Mouse (Mus musculus) G1E (cell line): ENCODE measurements around the gene Atp2b2. TPM values are rescaled to one million over a fixed set of nuclear protein-coding genes. Genes with fewer than 3 reads are reported as not detected.

Experiments used
- ATAC-seq: 2 replicates; pipeline ENCODE4 v1.8.0; 2016; ENCODE audit warnings: mild to moderate bottlenecking; ENCODE audit not compliant: insufficient number of reproducible peaks, poor library complexity, low FRiP score, severe bottlenecking; ENCODE audit errors: extremely low read depth
- DNase-seq: peaks from one replicate; pipeline ENCODE4 v3.0.0; 2012; ENCODE audit warnings: low spot score
- H3K27me3 ChIP-seq: 2 replicates; pipeline ENCODE4 v1.6.1; 2012; ENCODE audit warnings: mild to moderate bottlenecking, low read length, inconsistent platforms; ENCODE audit not compliant: insufficient read depth
- H3K36me3 ChIP-seq: replicated peaks from 2 replicates; pipeline ENCODE3; 2012; ENCODE audit warnings: mild to moderate bottlenecking, inconsistent platforms
- H3K4me1 ChIP-seq: 2 replicates; pipeline ENCODE4 v1.6.1; 2012; ENCODE audit warnings: low read depth, low read length, inconsistent platforms, mixed read lengths; ENCODE audit not compliant: insufficient read depth
- H3K4me3 ChIP-seq: 2 replicates; pipeline ENCODE4 v1.5.1; 2012; ENCODE audit warnings: low read depth, mild to moderate bottlenecking, inconsistent platforms, low read length, moderate library complexity, mixed read lengths
- H3K9me3 ChIP-seq: replicated peaks from 2 replicates; pipeline ENCODE4 v1.6.1; 2012; ENCODE audit warnings: inconsistent platforms
- CTCF ChIP-seq: IDR thresholded peaks from 2 replicates; pipeline ENCODE4 v1.5.1; 2012; ENCODE audit warnings: low read depth, low read length, inconsistent platforms, mixed read lengths
- GATA1 ChIP-seq: IDR thresholded peaks from 2 replicates; pipeline ENCODE4 v1.6.1; 2012; ENCODE audit warnings: borderline replicate concordance, low read length, inconsistent platforms, mixed read lengths
- GATA2 ChIP-seq: IDR thresholded peaks from 2 replicates; pipeline ENCODE4 v1.6.1; 2012; ENCODE audit warnings: low read depth, low read length, inconsistent platforms, borderline replicate concordance
- POLR2AphosphoS5 ChIP-seq: IDR thresholded peaks from 2 replicates; pipeline ENCODE4 v1.6.1; 2012; ENCODE audit warnings: low read depth, low read length, inconsistent platforms; ENCODE audit not compliant: insufficient replicate concordance
- TAL1 ChIP-seq: conservative IDR thresholded peaks from 2 replicates; pipeline ENCODE4 v1.6.1; 2012; ENCODE audit warnings: low read depth, low read length, inconsistent platforms, mixed read lengths
- polyA plus RNA-seq: library from polyadenylated mRNA; stranded (reverse); fragments of >175 nt; gene quantifications from 2 replicates; pipeline ENCODE4 v1.2.3, GENCODE M21; 2012
- total RNA-seq, 2 experiments: library from RNA; stranded (forward) in 1 of 2; stranded (reverse) in 1 of 2; fragments of 200-1000 nt in 1 of 2; fragments of >200 nt in 1 of 2; fragmentation: Nextera tagmentation in 1 of 2; gene quantifications; 2 replicates each; pipeline ENCODE4 v1.2.3; 2014 to 2017

Gene Atp2b2
- total and polyA plus RNA-seq, 3 experiments = 0.22 TPM; not detected in 2

GRCm38 (mm10) chr6:113941324-113941723, 101.1 kb downstream of the Atp2b2 start:
- no peak overlapping the region for H3K4me3 ChIP-seq
- no peaks in the 10 kb centered on the region for H3K36me3 ChIP-seq
- DNase-seq (no peak), ATAC-seq (no peak)
- no peak for TF ChIP-seq CTCF
- peaks cover 96% of the 10 kb centered on the region for H3K9me3 ChIP-seq
- H3K4me1 ChIP-seq = no peaks in the 10 kb centered on the region
- no peaks in the 10 kb centered on the region for H3K27me3 ChIP-seq

- H3K4me3 ChIP-seq = no peak overlapping the region
- ATAC-seq (no peak), DNase-seq (no peak)
- no peak for TF ChIP-seq POLR2AphosphoS5
- H3K36me3 ChIP-seq = no peaks in the 10 kb centered on the region
- H3K4me1 ChIP-seq = no peaks in the 10 kb centered on the region
- H3K9me3 ChIP-seq = peaks cover 95% of the 10 kb centered on the region
- no peaks in the 10 kb centered on the region for H3K27me3 ChIP-seq
These were observed 103.0 kb downstream of the Atp2b2 start for GRCm38 (mm10) chr6:113939442-113939841.

GRCm38 (mm10) chr6:113936811-113937508, 105.5 kb downstream of the Atp2b2 start:
- TF ChIP-seq TAL1 (no peak), GATA1 (no peak), GATA2 (no peak), POLR2AphosphoS5 (no peak), CTCF (no peak)
- DNase-seq (no peak), ATAC-seq (no peak)
- no peaks in the 10 kb centered on the region for H3K4me1 ChIP-seq
- no peak overlapping the region for H3K4me3 ChIP-seq
- peaks cover 93% of the 10 kb centered on the region for H3K9me3 ChIP-seq
- no peaks in the 10 kb centered on the region for H3K27me3 ChIP-seq
- H3K36me3 ChIP-seq = no peaks in the 10 kb centered on the region

- ATAC-seq = no peak
- TF ChIP-seq POLR2AphosphoS5 = no peak
- no peak for TF ChIP-seq CTCF
- TF ChIP-seq TAL1 = no peak
- no peak for TF ChIP-seq GATA1
- TF ChIP-seq GATA2 = no peak
- Histone ChIP-seq H3K27me3 (no peaks in the 10 kb centered on the region), H3K4me1 (no peaks in the 10 kb centered on the region), H3K9me3 (peaks cover 91% of the 10 kb centered on the region), H3K4me3 (no peak overlapping the region), H3K36me3 (no peaks in the 10 kb centered on the region)
- no peak for DNase-seq
These were observed 106.3 kb downstream of the Atp2b2 start for GRCm38 (mm10) chr6:113936111-113936510.

GRCm38 (mm10) chr6:113934692-113935091, 107.7 kb downstream of the Atp2b2 start:
- no peak for ATAC-seq
- Histone ChIP-seq H3K36me3 (no peaks in the 10 kb centered on the region), H3K27me3 (no peaks in the 10 kb centered on the region)

GRCm38 (mm10) chr6:113933261-113934151, 108.9 kb downstream of the Atp2b2 start:
- DNase-seq (no peak), ATAC-seq (no peak)
- TF ChIP-seq CTCF = no peak
- no peak for TF ChIP-seq GATA1
- TF ChIP-seq POLR2AphosphoS5 = no peak
- TF ChIP-seq GATA2 = no peak
- TF ChIP-seq TAL1 = no peak
- Histone ChIP-seq H3K9me3 (peaks cover 85% of the 10 kb centered on the region), H3K36me3 (no peaks in the 10 kb centered on the region), H3K4me3 (no peak overlapping the region), H3K27me3 (no peaks in the 10 kb centered on the region), H3K4me1 (no peaks in the 10 kb centered on the region)

More at GRCm38 (mm10) chr6:113934692-113935091, 107.7 kb downstream of the Atp2b2 start:
- H3K9me3 ChIP-seq = peaks cover 89% of the 10 kb centered on the region
- no peak overlapping the region; the same call in 1 of the 2 replicates for H3K4me3 ChIP-seq
- no peaks in the 10 kb centered on the region for H3K4me1 ChIP-seq
- no peak for DNase-seq
- TF ChIP-seq CTCF (no peak), TAL1 (no peak), GATA2 (no peak), POLR2AphosphoS5 (no peak), GATA1 (no peak)
